Mouse (Mus musculus): ENCODE measurements around the gene Trmt13. TPM values are rescaled to one million over a fixed set of nuclear protein-coding genes. Genes with fewer than 3 reads are reported as not detected.

The Trmt13 gene
- polyA plus RNA-seq, 1 experiment from 2014 or later, result 29.1 TPM

GRCm38 (mm10) chr3:116631459-116631858 lies 17.1 kb upstream of the Trmt13 start:
- ATAC-seq (ENCODE audit: low FRiP score), result no peak
- Histone ChIP-seq H3K27me3 (replicated peaks) (no peaks in the 10 kb centered on the region), H3K27ac (replicated peaks) (no peak overlapping the region), H3K9ac (replicated peaks) (no peak overlapping the region), H3K36me3 (peaks cover 50% of the 10 kb centered on the region), H3K4me3 (replicated peaks) (no peak overlapping the region), H3K9me3 (replicated peaks) (no peaks in the 10 kb centered on the region), H3K4me1 (no peaks in the 10 kb centered on the region), H3K4me2 (no peak overlapping the region)
- WGBS, result 72% methylated on average over 1 of the region's 1 CpGs

DNA sequence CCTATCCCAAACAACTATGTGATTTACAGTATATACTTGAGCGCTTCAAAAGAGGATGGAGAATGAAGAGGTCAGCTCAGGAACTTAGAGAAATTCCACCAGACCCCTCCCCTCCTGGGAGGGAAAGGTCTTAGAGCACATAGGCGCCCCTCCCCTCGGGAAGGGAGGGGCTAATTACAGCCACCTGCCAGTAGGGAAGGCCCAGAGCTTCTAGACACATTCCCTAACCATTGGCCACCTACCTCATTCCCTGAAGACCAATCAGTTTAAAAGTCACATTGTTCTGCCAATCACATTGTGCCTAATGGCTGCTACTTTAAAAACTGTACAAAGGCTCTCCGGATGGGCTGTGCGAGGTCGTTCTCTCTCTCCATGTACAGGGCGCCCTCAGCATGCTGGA lies 8.3 kb upstream of the Trmt13 start:
- Histone ChIP-seq H3K36me3 (peaks cover 21% of the 10 kb centered on the region), H3K27ac (replicated peaks) (no peak overlapping the region), H3K9me3 (replicated peaks) (no peaks in the 10 kb centered on the region), H3K4me3 (replicated peaks) (no peak overlapping the region), H3K4me2 (no peak overlapping the region), H3K27me3 (replicated peaks) (no peaks in the 10 kb centered on the region), H3K9ac (replicated peaks) (no peak overlapping the region), H3K4me1 (no peaks in the 10 kb centered on the region)
- 93% methylated on average over 7 of the region's 7 CpGs for WGBS
- ATAC-seq (ENCODE audit: low FRiP score), result no peak

DNA sequence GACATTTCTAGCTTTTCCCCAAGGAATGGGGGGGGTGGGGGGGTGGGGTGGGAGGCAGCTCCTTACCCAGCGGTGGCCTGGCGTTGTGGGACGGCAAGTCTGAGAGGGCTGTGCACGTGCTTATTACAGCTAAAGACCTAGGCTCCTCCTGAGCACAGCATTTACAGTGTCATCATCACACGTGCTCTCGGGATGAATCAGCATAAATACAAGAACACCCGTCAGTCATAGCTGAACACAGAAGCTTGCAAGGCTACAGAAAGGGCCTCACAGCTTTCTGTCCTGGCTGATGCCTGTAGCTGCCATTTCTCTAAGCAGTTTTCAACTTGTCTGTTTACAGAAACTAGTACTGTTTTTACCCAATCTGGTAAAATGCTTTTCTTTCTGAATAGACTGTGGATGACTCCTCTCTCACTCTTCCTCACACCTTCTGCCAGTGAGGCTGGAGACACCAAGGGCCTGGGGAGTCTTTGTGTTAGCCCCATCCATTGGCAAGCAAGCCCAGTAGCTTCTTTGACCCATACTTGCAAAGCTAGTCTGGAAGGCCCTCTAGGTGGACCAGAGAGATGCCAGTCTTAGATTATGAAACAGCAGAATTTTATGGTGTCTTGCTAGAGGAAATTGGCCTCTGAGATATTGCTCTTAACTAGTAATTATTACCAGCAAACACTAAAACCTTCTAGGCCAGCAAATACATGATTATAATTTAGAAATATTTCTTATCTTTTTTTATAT lies 6.4 kb upstream of the Trmt13 start:
- H3K4me1 ChIP-seq, result no peaks in the 10 kb centered on the region
- no peak overlapping the region for H3K4me2 ChIP-seq
- H3K9ac ChIP-seq (replicated peaks), result no peak overlapping the region
- no peak for ATAC-seq (ENCODE audit: low FRiP score)
- H3K9me3 ChIP-seq (replicated peaks), result no peaks in the 10 kb centered on the region
- no peak overlapping the region for H3K27ac ChIP-seq (replicated peaks)
- 91% methylated on average over 7 of the region's 7 CpGs for WGBS
- no peaks in the 10 kb centered on the region for H3K27me3 ChIP-seq (replicated peaks)
- no peak overlapping the region for H3K4me3 ChIP-seq (replicated peaks)
- peaks cover 22% of the 10 kb centered on the region for H3K36me3 ChIP-seq

DNA sequence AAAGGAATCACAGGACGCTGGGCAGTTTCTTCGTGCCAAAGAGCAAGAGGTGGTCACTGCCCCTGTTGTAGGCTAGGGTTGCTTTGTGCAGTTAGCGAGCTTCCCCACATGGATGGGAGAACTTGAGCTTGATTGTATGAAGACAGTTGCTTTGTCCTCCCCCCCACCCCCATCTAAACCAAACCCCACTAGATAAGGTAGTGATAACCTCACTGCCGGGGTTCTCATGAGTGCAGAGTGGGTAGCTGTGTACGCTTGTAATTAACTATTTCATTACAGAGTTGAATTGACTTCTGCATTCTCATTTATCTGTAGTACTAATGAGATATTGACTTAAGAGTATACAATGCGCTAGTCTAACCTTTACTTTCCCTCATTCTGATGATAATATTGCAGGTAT lies 4.5 kb upstream of the Trmt13 start:
- Histone ChIP-seq H3K9ac (replicated peaks) (no peak overlapping the region), H3K27ac (replicated peaks) (no peak overlapping the region), H3K4me2 (no peak overlapping the region), H3K4me3 (replicated peaks) (no peak overlapping the region), H3K36me3 (peaks cover 37% of the 10 kb centered on the region), H3K4me1 (no peaks in the 10 kb centered on the region), H3K9me3 (replicated peaks) (no peaks in the 10 kb centered on the region), H3K27me3 (replicated peaks) (no peaks in the 10 kb centered on the region)
- ATAC-seq (ENCODE audit: low FRiP score), result no peak
- WGBS, result 85% methylated on average over 6 of the region's 6 CpGs

DNA sequence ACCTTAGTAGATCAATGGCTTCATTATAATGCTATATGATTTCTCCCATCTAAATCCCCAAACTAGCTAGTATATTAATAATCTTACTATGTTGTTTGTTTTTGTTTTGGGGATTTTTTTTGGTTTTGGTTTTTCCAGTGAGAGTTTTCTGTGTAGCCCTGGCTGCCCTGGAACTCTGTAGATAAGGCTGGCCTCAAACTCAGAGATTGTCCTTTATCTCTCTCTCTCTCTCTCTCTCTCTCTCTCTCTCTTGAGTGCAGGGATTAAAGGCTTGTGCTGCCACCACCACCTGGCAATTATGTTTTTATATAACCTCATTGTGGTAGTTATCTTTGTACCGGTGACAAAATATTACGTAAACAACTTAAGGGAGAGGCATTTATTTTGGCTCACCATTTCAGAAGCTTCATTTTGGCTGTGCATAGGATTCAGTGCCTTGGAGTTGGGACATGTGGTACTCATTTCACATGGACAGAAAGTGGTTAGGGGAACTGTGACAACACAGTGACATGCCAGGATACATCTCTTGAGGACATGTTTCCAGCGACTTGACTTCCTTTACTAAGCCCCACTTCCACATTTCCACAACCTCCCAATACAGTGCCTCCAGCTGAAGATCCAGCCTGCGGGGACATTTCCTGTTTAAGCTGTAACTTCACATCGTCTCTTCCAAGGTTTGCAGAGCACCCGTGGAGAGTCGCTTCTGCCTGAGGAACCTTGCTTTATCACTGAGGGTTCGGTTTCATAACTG lies 1.1 kb upstream of the Trmt13 start:
- no peak overlapping the region for H3K9ac ChIP-seq (replicated peaks)
- H3K36me3 ChIP-seq, result peaks cover 28% of the 10 kb centered on the region
- H3K9me3 ChIP-seq (replicated peaks), result no peaks in the 10 kb centered on the region
- no peak for ATAC-seq (ENCODE audit: low FRiP score)
- H3K4me3 ChIP-seq (replicated peaks), result no peak overlapping the region
- WGBS, result 89% methylated on average over 8 of the region's 8 CpGs
- H3K4me1 ChIP-seq, result no peaks in the 10 kb centered on the region
- no peaks in the 10 kb centered on the region for H3K27me3 ChIP-seq (replicated peaks)
- no peak overlapping the region for H3K4me2 ChIP-seq
- no peak overlapping the region for H3K27ac ChIP-seq (replicated peaks)

DNA sequence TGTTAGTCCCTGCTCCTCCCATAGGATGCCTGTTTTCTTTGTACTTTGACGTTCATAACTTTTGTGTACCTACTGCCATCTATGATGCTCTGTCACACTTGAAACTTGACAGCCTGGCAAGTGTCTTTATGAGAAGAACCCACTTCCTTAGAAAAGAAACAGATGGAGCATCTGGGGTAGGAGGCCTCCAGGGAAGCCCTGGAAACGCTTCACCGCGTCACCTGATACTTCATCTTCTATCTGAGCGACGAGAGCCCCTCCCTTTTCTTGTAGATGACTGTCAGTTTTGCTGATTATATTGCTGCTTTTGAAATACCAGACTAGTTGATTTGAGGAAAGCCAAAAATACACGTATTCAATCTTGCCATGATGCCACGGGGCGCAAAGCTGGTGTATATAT lies 9.8 kb downstream of the Trmt13 start:
- no peak overlapping the region for H3K27ac ChIP-seq (replicated peaks)
- no peaks in the 10 kb centered on the region for H3K4me1 ChIP-seq
- H3K27me3 ChIP-seq (replicated peaks), result no peaks in the 10 kb centered on the region
- 83% methylated on average over 9 of the region's 9 CpGs for WGBS
- H3K4me2 ChIP-seq, result no peak overlapping the region
- no peak overlapping the region for H3K9ac ChIP-seq (replicated peaks)
- H3K9me3 ChIP-seq (replicated peaks), result no peaks in the 10 kb centered on the region
- no peak for ATAC-seq (ENCODE audit: low FRiP score)
- no peak overlapping the region for H3K4me3 ChIP-seq (replicated peaks)
- peaks cover 11% of the 10 kb centered on the region; the same call in 1 of the 2 replicates for H3K36me3 ChIP-seq

GRCm38 (mm10) chr3:116601781-116602180 lies 12.6 kb downstream of the Trmt13 start:
- 89% methylated on average over 5 of the region's 5 CpGs for WGBS

DNA sequence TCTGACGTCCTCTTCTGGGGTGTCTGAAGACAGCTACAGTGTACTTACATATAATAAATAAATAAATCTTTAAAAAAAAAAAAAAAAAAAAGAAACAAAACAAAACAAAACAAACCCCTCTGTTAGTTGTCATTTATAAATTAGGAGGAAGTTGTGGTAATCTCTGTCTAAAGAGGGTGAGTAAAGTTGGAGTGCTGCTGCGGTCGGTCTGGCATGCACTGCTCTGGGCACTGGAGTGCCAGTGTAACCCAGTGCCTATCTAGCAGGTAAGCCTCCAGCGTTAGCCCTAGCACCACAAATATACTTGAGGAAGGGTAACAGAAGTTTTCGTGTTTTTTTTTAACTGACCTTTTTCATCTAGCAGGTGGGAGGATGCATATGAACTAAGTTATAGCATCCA lies 13.4 kb downstream of the Trmt13 start:
- Histone ChIP-seq H3K9ac (replicated peaks) (no peak overlapping the region), H3K36me3 (0 out of 2 replicates have a peak, but pooled peaks cover 2% of the 10 kb centered on the region), H3K4me2 (no peak overlapping the region), H3K4me1 (peaks cover 1% of the 10 kb centered on the region), H3K9me3 (replicated peaks) (no peaks in the 10 kb centered on the region), H3K27ac (replicated peaks) (no peak overlapping the region), H3K4me3 (replicated peaks) (no peak overlapping the region), H3K27me3 (replicated peaks) (no peaks in the 10 kb centered on the region)
- 87% methylated on average over 5 of the region's 5 CpGs for WGBS
- ATAC-seq (ENCODE audit: low FRiP score), result no peak

More at GRCm38 (mm10) chr3:116601781-116602180, 12.6 kb downstream of the Trmt13 start:
- ATAC-seq (ENCODE audit: low FRiP score), result no peak
- Histone ChIP-seq H3K4me1 (no peaks in the 10 kb centered on the region), H3K9ac (replicated peaks) (no peak overlapping the region), H3K4me3 (replicated peaks) (no peak overlapping the region), H3K27ac (replicated peaks) (no peak overlapping the region), H3K4me2 (no peak overlapping the region), H3K27me3 (replicated peaks) (no peaks in the 10 kb centered on the region), H3K36me3 (0 out of 2 replicates have a peak, but pooled peaks cover 2% of the 10 kb centered on the region), H3K9me3 (replicated peaks) (no peaks in the 10 kb centered on the region)

DNA sequence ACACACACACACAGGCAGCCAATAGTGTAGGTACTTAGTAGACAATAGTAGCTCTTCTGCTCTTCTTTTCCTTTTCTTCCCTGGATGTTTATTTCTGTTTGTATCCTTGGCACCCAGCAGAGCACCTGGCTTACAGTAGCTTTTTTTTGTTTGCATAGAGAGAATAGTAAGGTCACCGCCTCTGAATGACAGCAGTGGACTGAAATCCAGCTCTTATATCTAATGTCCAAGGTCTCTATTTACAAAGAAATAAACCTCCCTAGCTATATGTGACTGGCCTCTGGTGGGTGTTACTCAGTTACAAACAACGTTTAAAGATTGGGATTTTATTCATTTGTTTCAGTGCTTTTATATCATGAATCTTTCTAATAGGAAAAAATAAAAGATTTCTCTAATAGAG lies 14.7 kb downstream of the Trmt13 start:
- Histone ChIP-seq H3K27ac (replicated peaks) (no peak overlapping the region), H3K36me3 (0 out of 2 replicates have a peak, but pooled peaks cover 2% of the 10 kb centered on the region), H3K4me1 (peaks cover 9% of the 10 kb centered on the region), H3K27me3 (replicated peaks) (no peaks in the 10 kb centered on the region), H3K4me3 (replicated peaks) (no peak overlapping the region), H3K9me3 (replicated peaks) (no peaks in the 10 kb centered on the region), H3K9ac (replicated peaks) (no peak overlapping the region), H3K4me2 (no peak overlapping the region)
- 95% methylated on average over 2 of the region's 2 CpGs for WGBS
- no peak for ATAC-seq (ENCODE audit: low FRiP score)

GRCm38 (mm10) chr3:116595603-116595991 lies 18.8 kb downstream of the Trmt13 start:
- WGBS, result 11% methylated on average over 10 of the region's 10 CpGs
- no peaks in the 10 kb centered on the region for H3K9me3 ChIP-seq (replicated peaks)
- peaks cover 16% of the 10 kb centered on the region for H3K4me1 ChIP-seq
- H3K9ac ChIP-seq (replicated peaks), result peak overlapping the region; percentile 84; the same call in 1 of the 2 replicates
- peaks cover 11% of the 10 kb centered on the region for H3K36me3 ChIP-seq
- no peaks in the 10 kb centered on the region for H3K27me3 ChIP-seq (replicated peaks)
- ATAC-seq (ENCODE audit: low FRiP score), result no peak
- H3K4me3 ChIP-seq (replicated peaks), result peak overlapping the region; percentile 96
- no peak overlapping the region for H3K27ac ChIP-seq (replicated peaks)
- H3K4me2 ChIP-seq, result peak overlapping the region; percentile 84

DNA sequence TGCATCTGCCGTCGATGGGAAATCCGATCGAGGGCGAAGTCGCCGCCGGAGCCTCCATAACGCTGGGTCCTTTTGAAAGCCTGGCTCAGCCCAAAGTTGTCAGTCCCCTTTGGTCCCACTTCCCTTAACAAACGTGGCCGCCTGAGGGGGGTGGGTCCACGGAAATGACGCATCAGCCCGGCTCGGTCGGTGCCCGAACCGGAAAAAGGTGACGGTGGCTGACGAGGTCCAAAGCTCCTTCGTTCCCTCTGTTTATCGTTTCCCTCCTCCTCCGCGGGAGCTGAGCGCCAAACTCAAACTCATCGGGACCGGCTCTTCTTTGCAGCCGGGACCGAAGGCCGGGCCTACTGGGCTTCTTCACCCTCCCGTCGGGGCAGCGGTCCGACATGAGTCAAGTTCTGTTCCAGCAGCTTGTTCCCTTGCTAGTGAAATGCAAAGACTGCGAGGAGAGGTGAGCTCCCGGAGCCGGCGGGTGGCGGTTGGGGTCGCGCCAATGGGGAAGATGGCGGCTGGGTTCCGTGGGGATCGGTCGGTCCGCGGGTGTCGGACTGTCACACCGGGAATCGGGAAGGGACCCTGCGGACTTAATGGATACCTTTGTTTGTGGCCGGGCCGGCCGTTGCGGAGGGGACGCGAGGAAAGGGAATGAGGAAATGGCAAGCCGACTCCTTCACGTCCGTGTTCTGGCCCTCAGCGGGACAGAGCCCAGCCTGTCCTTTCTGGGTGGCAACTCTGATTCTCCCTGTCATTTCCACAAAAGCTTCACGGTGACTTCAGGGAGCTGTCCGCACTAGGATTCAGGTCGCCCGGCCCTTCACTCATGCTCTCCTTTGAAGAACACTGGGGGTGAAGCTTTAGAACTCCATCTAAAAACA lies 19.4 kb downstream of the Trmt13 start, which contains the start of gene Sass6:
TSS of gene Sass6 (plus strand) at position 255 of the 875 bp plus-strand sequence.
- peak; percentile 99 for ATAC-seq (ENCODE audit: low FRiP score)
- H3K4me1 ChIP-seq, result peaks cover 16% of the 10 kb centered on the region
- WGBS, result under 1% methylated on average over 65 of the region's 65 CpGs
- peak within 1 kb of the TSS; percentile 96 for H3K4me3 ChIP-seq (replicated peaks)
- H3K9ac ChIP-seq (replicated peaks), result peak within 1 kb of the TSS; percentile 84
- H3K4me2 ChIP-seq, result peak within 1 kb of the TSS; percentile 84
- H3K9me3 ChIP-seq (replicated peaks), result no peaks in the 10 kb centered on the region
- peaks cover 16% of the 10 kb centered on the region for H3K36me3 ChIP-seq
- no peaks in the 10 kb centered on the region for H3K27me3 ChIP-seq (replicated peaks)
- H3K27ac ChIP-seq (replicated peaks), result peak within 1 kb of the TSS; percentile 92

All from neural tube, embryonic 15.5 days (tissue).